Mouse (Mus musculus) urinary bladder, adult 2 months (tissue): ENCODE results near the gene Garnl3. TPM values are rescaled to one million over a fixed set of nuclear protein-coding genes. Genes with fewer than 3 reads are reported as not detected.
"Not testable (repeated sequence)": the region's sequence is repeated elsewhere in the genome, so short reads cannot be mapped to it uniquely, and the experiment has no call there.

Source experiments
- DNase-seq: peaks from one replicate; pipeline ENCODE4 v3.0.0; 2022; ENCODE audit warnings: low spot score
- polyA plus RNA-seq: library from polyadenylated mRNA; depleted of rRNA; stranded (reverse); fragments of >200 nt; gene quantifications from 2 replicates; pipeline ENCODE4 v1.2.3, GENCODE M21; 2012

Garnl3 gene
- polyA plus RNA-seq, 1 experiment, result 3.7 TPM

- no peak for DNase-seq
Measured at GRCm38 (mm10) chr2:33032391-33033062, 98.9 kb downstream of the Garnl3 start.

GRCm38 (mm10) chr2:33025040-33025439, 106.4 kb downstream of the Garnl3 start:
- DNase-seq, result no peak

GRCm38 (mm10) chr2:33024564-33024963, 106.9 kb downstream of the Garnl3 start:
- no peak for DNase-seq

- DNase-seq, result no peak
Measured at GRCm38 (mm10) chr2:33022846-33023245, 108.6 kb downstream of the Garnl3 start.

- peak; percentile 36 for DNase-seq
Measured at GRCm38 (mm10) chr2:33018026-33018425, 113.4 kb downstream of the Garnl3 start.

- no peak for DNase-seq
Measured at GRCm38 (mm10) chr2:33017191-33017590, 114.3 kb downstream of the Garnl3 start.

- DNase-seq, result no peak
Measured at GRCm38 (mm10) chr2:33014877-33015276, 116.6 kb downstream of the Garnl3 start.

GRCm38 (mm10) chr2:33009055-33009454, 122.4 kb downstream of the Garnl3 start:
- not testable (repeated sequence) for DNase-seq

- DNase-seq, result no peak
Measured at GRCm38 (mm10) chr2:33005041-33005440, 126.4 kb downstream of the Garnl3 start.

- no peak for DNase-seq
Measured at GRCm38 (mm10) chr2:33002144-33002543, 129.3 kb downstream of the Garnl3 start.

- DNase-seq, result no peak
Measured at GRCm38 (mm10) chr2:32999752-33000151, 131.7 kb downstream of the Garnl3 start.

GRCm38 (mm10) chr2:32997792-32998191, 133.7 kb downstream of the Garnl3 start:
- no peak for DNase-seq

- no peak for DNase-seq
Measured at GRCm38 (mm10) chr2:32997081-32997480, 134.4 kb downstream of the Garnl3 start.

- DNase-seq, result no peak
Measured at GRCm38 (mm10) chr2:32992130-32992529, 139.3 kb downstream of the Garnl3 start.

- DNase-seq, result no peak
Measured at GRCm38 (mm10) chr2:32990167-32990832, 141.2 kb downstream of the Garnl3 start.

GRCm38 (mm10) chr2:32989376-32989775, 142.1 kb downstream of the Garnl3 start:
- DNase-seq, result no peak

GRCm38 (mm10) chr2:32985844-32986243, 145.6 kb downstream of the Garnl3 start:
- no peak for DNase-seq

GRCm38 (mm10) chr2:32983617-32984016, 147.8 kb downstream of the Garnl3 start:
- DNase-seq, result no peak

GRCm38 (mm10) chr2:32982700-32983099, 148.8 kb downstream of the Garnl3 start:
- no peak for DNase-seq

GRCm38 (mm10) chr2:32981725-32982271, 149.7 kb downstream of the Garnl3 start, which contains the start of gene Slc2a8:
Slc2a8 (minus strand) TSS chr2:32982083.
- DNase-seq, result peak; percentile 79

GRCm38 (mm10) chr2:32981281-32981680, 150.2 kb downstream of the Garnl3 start:
- no peak for DNase-seq

- no peak for DNase-seq
Measured at GRCm38 (mm10) chr2:32979675-32980074, 151.8 kb downstream of the Garnl3 start.

GRCm38 (mm10) chr2:32978675-32979074, 152.8 kb downstream of the Garnl3 start:
- no peak for DNase-seq
